Mouse (Mus musculus) ES-E14 (cell line): ENCODE results near the gene Slc25a42. TPM values are rescaled to one million over a fixed set of nuclear protein-coding genes. Genes with fewer than 3 reads are reported as not detected.
"Not testable (repeated sequence)": the region's sequence is repeated elsewhere in the genome, so short reads cannot be mapped to it uniquely, and the experiment has no call there.

Experiments used
- DNase-seq: peaks from one replicate; pipeline ENCODE4 v3.0.0-alpha.2; 2013; ENCODE audit warnings: low read depth, low spot score
- H3K27ac ChIP-seq: 2 replicates; pipeline ENCODE4 v1.5.1; 2012; ENCODE audit warnings: low read depth, mild to moderate bottlenecking, low read length, moderate library complexity, mixed read lengths; ENCODE audit not compliant: poor library complexity, insufficient read depth, severe bottlenecking
- H3K36me3 ChIP-seq: 2 replicates; pipeline ENCODE4 v1.6.1; 2012; ENCODE audit warnings: mild to moderate bottlenecking, low read length, moderate library complexity, mixed read lengths; ENCODE audit not compliant: control insufficient read depth, poor library complexity, insufficient read depth, severe bottlenecking
- H3K4me1 ChIP-seq, 2 experiments: fragments of 150-350 bp in 1 of 2; sonication (generic) in 1 of 2; 2 replicates each; pipeline ENCODE4 v1.6.1; 2012; ENCODE audit warnings: low read length in 2 of 2, mild to moderate bottlenecking in 1 of 2, mixed read lengths in 1 of 2; ENCODE audit not compliant: control insufficient read depth in 2 of 2, insufficient read depth in 2 of 2, poor library complexity in 1 of 2
- H3K4me3 ChIP-seq, 2 experiments: fragments of 150-350 bp in 1 of 2; sonication (generic) in 1 of 2; 2 replicates each; pipeline ENCODE4 v1.5.1; 2012; ENCODE audit warnings: low read length in 2 of 2, low read depth in 1 of 2, mild to moderate bottlenecking in 1 of 2, mixed read lengths in 1 of 2; ENCODE audit not compliant: insufficient read depth in 1 of 2, poor library complexity in 1 of 2, severe bottlenecking in 1 of 2
- H3K9ac ChIP-seq: 2 replicates; pipeline ENCODE4 v1.6.1; 2012; ENCODE audit warnings: low read depth, mild to moderate bottlenecking, low read length, mixed read lengths; ENCODE audit not compliant: poor library complexity, insufficient read depth, severe bottlenecking
- H3K9me3 ChIP-seq: fragments of 150-350 bp; sonication (generic); 2 replicates; pipeline ENCODE4 v1.6.1; 2012; ENCODE audit warnings: low read depth, mild to moderate bottlenecking, low read length; ENCODE audit not compliant: control insufficient read depth, insufficient read depth
- CHD2 ChIP-seq: IDR thresholded peaks from 2 replicates; pipeline ENCODE4 v1.6.1; 2014; ENCODE audit warnings: mild to moderate bottlenecking, low read depth, low read length, inconsistent platforms
- HCFC1 ChIP-seq: IDR thresholded peaks from 2 replicates; pipeline ENCODE4 v1.6.1; 2012; ENCODE audit warnings: low read length, inconsistent platforms, borderline replicate concordance; ENCODE audit not compliant: insufficient read depth
- MAFK ChIP-seq: IDR thresholded peaks from 2 replicates; pipeline ENCODE4 v1.6.1; 2014; ENCODE audit warnings: mild to moderate bottlenecking, low read depth, low read length, inconsistent platforms; ENCODE audit not compliant: insufficient read depth
- ZC3H11A ChIP-seq: IDR thresholded peaks from 2 replicates; pipeline ENCODE4 v1.6.1; 2012; ENCODE audit warnings: low read depth, mild to moderate bottlenecking, inconsistent platforms, low read length, borderline replicate concordance
- ZNF384 ChIP-seq: IDR thresholded peaks from 2 replicates; pipeline ENCODE4 v1.6.1; 2012; ENCODE audit warnings: low read depth, low read length, inconsistent platforms
- in situ Hi-C, 2 experiments: fragments of 600-800 bp; cut with MboI; formaldehyde crosslinking; loops; one replicate each; pipeline ENCODE4 v1.15.1; 2025; ENCODE audit warnings: low sequenced_read_pairs in 2 of 2, inconsistent platforms in 1 of 2; ENCODE audit not compliant: unreplicated experiment in 2 of 2
- total RNA-seq: library from RNA; depleted of rRNA; stranded (reverse); fragments of 300-350 nt; gene quantifications from 2 replicates; pipeline ENCODE4 v1.2.3, GENCODE M21; 2012

Slc25a42 gene
- total RNA-seq, 1 experiment, result 5.8 TPM

GRCm38 (mm10) chr8:70217441-70217840 lies 5.3 kb upstream of the Slc25a42 start:
- Histone ChIP-seq H3K36me3 (peaks cover 12% of the 10 kb centered on the region; the same call in 1 of the 2 replicates), H3K4me1 (peaks cover 2 to 5% of the 10 kb centered on the region in 2 experiments; a peak in 1 of 4 replicates), H3K9me3 (no peaks in the 10 kb centered on the region), H3K27ac (no peak overlapping the region), H3K9ac (no peak overlapping the region), H3K4me3 (no peak overlapping the region)
- TF ChIP-seq MAFK (no peak), CHD2 (no peak), HCFC1 (no peak), ZC3H11A (no peak), ZNF384 (no peak)
- in situ Hi-C loops, result no loop called here
- no peak for DNase-seq

DNA sequence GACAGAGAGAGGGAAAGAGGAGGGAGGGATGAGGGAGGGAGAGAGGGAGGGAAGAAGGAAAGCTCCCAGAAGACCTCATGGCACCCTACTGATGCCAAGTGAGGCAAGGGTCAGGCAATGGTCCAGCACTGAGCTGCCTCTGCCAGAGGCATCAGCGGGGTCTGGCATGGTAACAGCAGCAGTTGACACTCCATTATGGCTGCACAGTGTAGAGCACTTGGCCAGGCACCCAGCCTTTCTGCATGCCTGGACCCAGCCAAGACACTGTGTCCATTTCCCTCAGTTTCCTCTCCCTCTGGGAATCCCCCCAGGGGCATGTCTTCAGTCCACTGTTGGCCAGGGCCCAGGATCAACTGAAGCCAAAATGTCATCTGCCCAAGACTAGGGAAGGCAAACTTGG lies 4.5 kb upstream of the Slc25a42 start:
- in situ Hi-C loops, result no loop called here
- Histone ChIP-seq H3K4me1 (peaks cover 3 to 5% of the 10 kb centered on the region in 2 experiments; a peak in 1 of 4 replicates), H3K36me3 (peaks cover 5% of the 10 kb centered on the region; the same call in 1 of the 2 replicates), H3K9ac (no peak overlapping the region), H3K9me3 (no peaks in the 10 kb centered on the region), H3K27ac (no peak overlapping the region), H3K4me3 (no peak overlapping the region)
- no peak for DNase-seq
- no peak for TF ChIP-seq ZC3H11A
- TF ChIP-seq HCFC1, result no peak
- TF ChIP-seq CHD2, result no peak

DNA sequence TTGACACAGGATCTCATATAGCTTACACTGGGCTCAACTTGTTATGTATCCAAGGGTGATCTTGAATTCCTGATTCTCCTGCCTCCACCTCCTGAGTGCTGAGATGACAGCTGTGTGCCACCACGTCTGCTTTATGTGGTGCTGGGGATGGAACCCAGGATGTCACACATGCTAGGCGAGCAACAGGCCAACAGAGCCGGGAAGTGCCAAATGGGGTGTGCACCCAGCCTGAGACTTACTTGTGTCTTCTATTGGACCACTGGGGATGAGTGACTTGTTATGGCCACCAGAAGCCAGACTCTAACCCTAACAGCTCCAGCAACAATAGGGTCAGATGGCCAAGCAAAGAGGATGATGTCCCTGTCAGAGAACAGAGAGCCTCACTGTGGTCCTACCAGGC lies 4.1 kb upstream of the Slc25a42 start:
- H3K4me3 ChIP-seq, H3K9ac ChIP-seq, H3K9me3 ChIP-seq, DNase-seq, H3K4me1 ChIP-seq, H3K36me3 ChIP-seq, H3K27ac ChIP-seq, in situ Hi-C loops: not testable (repeated sequence)

DNA sequence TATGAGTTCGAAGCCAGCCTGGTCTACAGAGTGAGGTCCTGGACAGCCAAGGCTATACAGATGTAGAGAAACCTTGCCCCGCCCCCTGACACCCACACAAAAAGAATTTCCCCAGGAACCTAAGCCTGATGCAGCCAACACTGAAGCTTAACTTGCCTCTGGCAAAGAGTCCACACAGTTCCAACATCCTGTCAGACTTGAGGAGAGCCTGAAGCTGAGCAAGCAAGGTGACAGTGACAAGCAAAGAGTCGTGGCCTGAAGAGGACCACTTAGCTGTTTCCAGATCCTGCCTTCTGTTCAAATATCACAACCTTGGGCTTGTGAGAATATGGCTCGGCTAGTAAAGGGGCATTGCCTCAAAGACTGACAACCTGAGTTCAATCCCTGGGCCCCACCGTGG lies 3.0 kb upstream of the Slc25a42 start:
- in situ Hi-C loops, result no loop called here
- DNase-seq, result no peak
- H3K27ac ChIP-seq, result no peak overlapping the region

GRCm38 (mm10) chr8:70214411-70214810 lies 2.3 kb upstream of the Slc25a42 start:
- H3K9ac ChIP-seq, result no peak overlapping the region
- H3K4me1 ChIP-seq, result peaks cover 9 to 11% of the 10 kb centered on the region in 2 experiments; a peak in 3 of 4 replicates
- H3K36me3 ChIP-seq, result no peaks in the 10 kb centered on the region
- DNase-seq, result no peak
- H3K27ac ChIP-seq, result no peak overlapping the region
- in situ Hi-C loops, result no loop called here
- H3K4me3 ChIP-seq, result no peak overlapping the region
- no peaks in the 10 kb centered on the region for H3K9me3 ChIP-seq
- TF ChIP-seq ZNF384, result no peak
- TF ChIP-seq CHD2, result no peak
- TF ChIP-seq HCFC1, result no peak
- no peak for TF ChIP-seq ZC3H11A
- TF ChIP-seq MAFK, result no peak

More for the DNA sequence above, 3.0 kb upstream of the Slc25a42 start:
- Histone ChIP-seq H3K4me1 (peaks cover 9 to 11% of the 10 kb centered on the region in 2 experiments; a peak in 3 of 4 replicates), H3K4me3 (no peak overlapping the region), H3K36me3 (no peaks in the 10 kb centered on the region), H3K9ac (no peak overlapping the region), H3K9me3 (no peaks in the 10 kb centered on the region)
- TF ChIP-seq MAFK (no peak), HCFC1 (no peak), CHD2 (no peak), ZNF384 (no peak), ZC3H11A (no peak)
